Mouse (Mus musculus): ENCODE measurements around the gene Adrm1.

- TF ChIP-seq CTCF (IDR thresholded peaks at IDR 0.05; ENCODE audit: low read depth, low read length) (no peak), POLR2A (IDR thresholded peaks at IDR 0.05; ENCODE audit: extremely low read depth, insufficient read depth, low read length) (no peak)
These were observed 14.4 kb downstream of the Adrm1 start for GRCm38 (mm10) chr2:180185686-180186085.

All from liver, adult 2 months (tissue).